Mouse (Mus musculus) hindbrain, embryonic 14.5 days (tissue): ENCODE data around the gene Plekhg2. TPM values are rescaled to one million over a fixed set of nuclear protein-coding genes. Genes with fewer than 3 reads are reported as not detected.

Source experiments
- ATAC-seq: fragments of 200-750 bp; cut with Nextera tagmentation; 2 replicates; pipeline ENCODE4 v1.8.0; 2017; ENCODE audit warnings: moderate number of reproducible peaks, mild to moderate bottlenecking, moderate TSS enrichment, moderate library complexity; ENCODE audit not compliant: low FRiP score
- DNase-seq: peaks from one replicate; pipeline ENCODE4 v3.0.0-alpha.2; 2015; ENCODE audit warnings: low spot score
- H3K27ac ChIP-seq: fragments of 300-500 bp; sonication (generic); 2 replicates; pipeline ENCODE4 v1.5.1; 2014; ENCODE audit warnings: mild to moderate bottlenecking, moderate library complexity
- H3K27me3 ChIP-seq: fragments of 300-500 bp; sonication (generic); 2 replicates; pipeline ENCODE4 v1.6.1; 2014; ENCODE audit warnings: mild to moderate bottlenecking, low read length, mixed read lengths; ENCODE audit not compliant: control insufficient read depth, insufficient read depth
- H3K36me3 ChIP-seq: fragments of 300-500 bp; sonication (generic); replicated peaks from 2 replicates; pipeline ENCODE4 v1.6.1; 2014; ENCODE audit not compliant: control insufficient read depth, insufficient read depth
- H3K4me1 ChIP-seq: fragments of 300-500 bp; sonication (generic); replicated peaks from 2 replicates; pipeline ENCODE4 v1.6.1; 2014; ENCODE audit warnings: antibody characterized with exemption, low read length, mixed read lengths; ENCODE audit not compliant: control insufficient read depth, insufficient read depth
- H3K4me2 ChIP-seq: fragments of 300-500 bp; sonication (generic); replicated peaks from 2 replicates; pipeline ENCODE4 v1.6.1; 2014; ENCODE audit warnings: mild to moderate bottlenecking, moderate library complexity
- H3K4me3 ChIP-seq: fragments of 300-500 bp; sonication (generic); replicated peaks from 2 replicates; pipeline ENCODE4 v1.5.1; 2014; ENCODE audit warnings: mild to moderate bottlenecking, low read length
- H3K9ac ChIP-seq: fragments of 300-500 bp; sonication (generic); 2 replicates; pipeline ENCODE4 v1.6.1; 2014
- H3K9me3 ChIP-seq: fragments of 300-500 bp; sonication (generic); 2 replicates; pipeline ENCODE4 v1.6.1; 2016; ENCODE audit warnings: low read length; ENCODE audit not compliant: control insufficient read depth
- WGBS: fragments of 180-500 bp; shearing (Covaris S2); extraction: QIAGEN DNeasy Blood & Tissue Kit; methylation state at CpG from one replicate; pipeline ENCODE4 v1.1.7; 2014; 5-methylcytosine and 5-hydroxymethylcytosine counted together
- polyA plus RNA-seq: library from polyadenylated mRNA; unstranded; fragments of >200 nt; fragmentation: Nextera tagmentation; extraction: Ambion mirVana; gene quantifications from 2 replicates; pipeline ENCODE4 v1.2.1, GENCODE M21; 2014

Plekhg2 gene
- polyA plus RNA-seq, 1 experiment from 2014 or later: 25.5 TPM

DNA sequence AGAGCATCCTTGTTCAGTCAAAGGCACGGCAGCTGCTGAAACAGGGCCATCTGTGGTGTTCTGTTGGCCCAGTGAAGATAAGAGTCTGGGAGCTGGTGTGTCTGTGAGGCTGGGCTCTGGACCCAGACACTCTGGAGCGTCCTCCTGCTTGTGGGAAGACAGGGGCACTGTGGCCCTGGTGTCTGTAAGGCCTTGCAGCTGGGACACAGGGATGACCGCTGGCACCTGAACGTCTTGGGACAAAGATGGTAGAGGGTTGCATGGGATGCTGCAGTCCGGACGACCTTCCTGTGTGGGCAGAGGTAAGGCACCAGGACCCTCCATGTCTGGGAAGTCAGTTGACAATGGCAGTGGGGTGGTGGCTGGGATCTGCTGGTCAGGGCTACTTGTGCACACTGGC lies 12.1 kb downstream of the Plekhg2 start:
- WGBS: 95% methylated on average over 6 of the region's 6 CpGs
- Histone ChIP-seq H3K27me3 (no peaks in the 10 kb centered on the region), H3K4me3 (no peak overlapping the region), H3K36me3 (peaks cover 53% of the 10 kb centered on the region), H3K4me1 (no peaks in the 10 kb centered on the region), H3K9ac (no peak overlapping the region), H3K27ac (no peak overlapping the region), H3K4me2 (no peak overlapping the region), H3K9me3 (no peaks in the 10 kb centered on the region)
- ATAC-seq (no peak), DNase-seq (no peak)

DNA sequence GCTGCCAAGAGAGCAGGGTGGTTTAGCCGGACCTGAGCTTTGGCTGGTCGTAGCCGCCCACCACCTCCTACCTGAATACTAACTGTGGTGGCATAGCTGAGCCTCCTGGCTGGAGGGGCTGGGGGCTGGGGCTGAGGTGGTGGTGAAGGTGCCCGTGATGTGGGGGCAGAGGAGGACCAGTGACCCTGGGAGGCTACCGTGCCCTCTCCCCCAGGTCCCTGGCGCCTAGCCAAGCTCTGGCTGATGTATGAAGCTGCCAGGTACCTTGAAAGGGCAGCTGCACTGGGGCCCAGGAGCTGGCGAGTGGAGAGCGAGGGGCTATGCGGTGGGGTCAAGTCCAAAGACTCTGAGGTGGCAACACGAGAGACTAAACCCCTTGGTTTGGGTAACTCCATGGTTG lies 12.5 kb downstream of the Plekhg2 start:
- H3K4me2 ChIP-seq: no peak overlapping the region
- no peak overlapping the region for H3K4me3 ChIP-seq
- H3K4me1 ChIP-seq: no peaks in the 10 kb centered on the region
- DNase-seq (no peak), ATAC-seq (no peak)
- no peak overlapping the region for H3K27ac ChIP-seq
- no peak overlapping the region for H3K9ac ChIP-seq
- H3K36me3 ChIP-seq: peaks cover 53% of the 10 kb centered on the region
- WGBS: 94% methylated on average over 10 of the region's 10 CpGs
- no peaks in the 10 kb centered on the region for H3K27me3 ChIP-seq
- H3K9me3 ChIP-seq: no peaks in the 10 kb centered on the region

DNA sequence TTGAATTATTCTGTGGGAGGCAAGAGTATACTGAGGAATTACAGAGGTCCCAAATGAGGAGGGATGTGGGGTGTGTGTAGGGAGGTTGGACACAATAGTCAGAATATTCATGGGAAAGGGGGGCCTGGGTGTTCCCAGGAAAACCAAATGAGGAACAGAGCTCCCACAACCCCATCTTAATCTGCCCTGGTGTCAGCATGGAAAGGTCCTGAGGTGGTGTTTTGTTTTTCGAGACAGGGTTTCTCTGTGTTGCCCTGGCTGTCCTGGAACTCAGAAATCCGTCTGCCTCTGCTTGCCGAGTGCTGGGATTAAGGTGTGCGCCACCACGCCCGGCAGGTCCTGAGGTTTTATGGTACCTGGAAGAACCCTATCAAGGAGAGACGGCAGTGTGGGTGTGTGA lies 14.0 kb downstream of the Plekhg2 start:
- 66% methylated on average over 7 of the region's 7 CpGs for WGBS
- Histone ChIP-seq H3K36me3 (peaks cover 54% of the 10 kb centered on the region), H3K27me3 (no peaks in the 10 kb centered on the region), H3K4me2 (no peak overlapping the region), H3K27ac (0 out of 2 replicates have a peak overlapping the region, but pooled peaks have one; percentile 67), H3K4me3 (no peak overlapping the region), H3K4me1 (no peaks in the 10 kb centered on the region), H3K9me3 (no peaks in the 10 kb centered on the region), H3K9ac (peak overlapping the region; percentile 24; the same call in 1 of the 2 replicates)
- ATAC-seq: no peak
- DNase-seq: no peak

DNA sequence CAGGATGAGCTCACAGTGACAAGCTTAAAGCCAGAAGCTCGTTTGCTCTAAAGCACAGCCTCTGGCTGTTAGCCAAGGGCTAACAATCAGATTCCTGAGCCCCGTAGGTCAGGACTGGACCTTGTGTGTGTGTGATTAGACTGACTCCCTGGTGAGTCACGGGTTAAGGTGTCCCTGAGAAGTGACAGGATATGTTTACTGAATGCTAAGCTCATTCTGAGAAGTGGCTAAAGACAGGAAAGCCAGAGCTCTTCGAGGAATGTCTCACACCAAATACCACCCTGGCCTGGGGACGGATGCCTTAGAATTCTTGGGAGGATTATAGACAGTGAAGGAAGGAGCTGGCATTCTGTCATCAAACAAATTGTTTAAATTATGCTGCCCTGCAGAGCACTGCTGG lies 14.4 kb downstream of the Plekhg2 start:
- Histone ChIP-seq H3K4me2 (no peak overlapping the region), H3K4me3 (no peak overlapping the region), H3K4me1 (no peaks in the 10 kb centered on the region), H3K9me3 (no peaks in the 10 kb centered on the region), H3K9ac (peak overlapping the region; percentile 24; the same call in 1 of the 2 replicates), H3K36me3 (peaks cover 59% of the 10 kb centered on the region), H3K27ac (peak overlapping the region; percentile 67; the same call in 1 of the 2 replicates), H3K27me3 (no peaks in the 10 kb centered on the region)
- ATAC-seq: no peak
- DNase-seq: no peak
- WGBS: 14% methylated on average over 5 of the region's 5 CpGs

DNA sequence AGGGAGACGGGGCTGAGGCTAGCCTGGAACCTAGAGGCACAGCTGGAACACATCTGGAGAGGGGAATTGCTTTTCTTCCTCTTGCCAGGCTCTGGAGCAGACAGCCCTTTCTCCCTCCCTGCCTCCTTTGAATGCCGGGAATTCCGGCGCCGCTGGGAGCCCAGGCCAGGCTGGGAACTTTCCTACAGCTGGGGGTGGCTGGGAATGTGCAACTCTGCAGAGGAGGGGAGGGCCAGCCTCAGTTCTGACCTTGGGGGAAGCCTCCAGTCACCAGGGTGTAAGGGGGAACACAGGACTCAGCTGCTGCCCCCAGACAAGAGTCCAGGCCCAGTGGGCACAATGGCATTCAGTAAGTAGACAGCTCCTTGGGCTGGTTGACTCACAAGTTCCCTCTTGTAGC lies 15.4 kb downstream of the Plekhg2 start:
- ATAC-seq (no peak), DNase-seq (no peak)
- H3K4me2 ChIP-seq: no peak overlapping the region
- 0 out of 2 replicates have a peak overlapping the region, but pooled peaks have one; percentile 67 for H3K27ac ChIP-seq
- H3K27me3 ChIP-seq: no peaks in the 10 kb centered on the region
- peaks cover under 1% of the 10 kb centered on the region for H3K4me1 ChIP-seq
- 1% methylated on average over 5 of the region's 5 CpGs for WGBS
- H3K9me3 ChIP-seq: no peaks in the 10 kb centered on the region
- H3K9ac ChIP-seq: no peak overlapping the region
- peaks cover 59% of the 10 kb centered on the region for H3K36me3 ChIP-seq
- no peak overlapping the region for H3K4me3 ChIP-seq

DNA sequence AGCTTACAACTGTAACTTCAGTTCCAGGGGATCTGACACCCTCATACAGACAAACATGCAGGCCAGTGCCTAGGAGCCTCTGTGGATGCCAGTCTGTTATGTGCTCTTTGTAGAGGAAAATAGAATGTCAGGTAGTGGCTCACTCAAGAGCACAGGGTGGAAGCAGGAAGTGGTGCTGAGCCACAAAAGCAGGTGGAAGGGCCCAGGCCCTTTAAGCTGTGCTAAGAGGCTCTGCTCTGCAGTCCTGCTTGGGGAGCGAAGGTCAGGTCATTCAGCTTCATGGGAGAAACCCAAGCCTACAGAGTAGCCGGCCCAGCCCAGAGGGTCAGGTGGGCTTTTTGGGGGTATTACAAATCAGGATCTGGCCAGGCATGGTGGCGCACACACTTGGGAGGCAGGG lies 17.2 kb downstream of the Plekhg2 start:
- Histone ChIP-seq H3K9ac (no peak overlapping the region), H3K36me3 (peaks cover 48% of the 10 kb centered on the region)

DNA sequence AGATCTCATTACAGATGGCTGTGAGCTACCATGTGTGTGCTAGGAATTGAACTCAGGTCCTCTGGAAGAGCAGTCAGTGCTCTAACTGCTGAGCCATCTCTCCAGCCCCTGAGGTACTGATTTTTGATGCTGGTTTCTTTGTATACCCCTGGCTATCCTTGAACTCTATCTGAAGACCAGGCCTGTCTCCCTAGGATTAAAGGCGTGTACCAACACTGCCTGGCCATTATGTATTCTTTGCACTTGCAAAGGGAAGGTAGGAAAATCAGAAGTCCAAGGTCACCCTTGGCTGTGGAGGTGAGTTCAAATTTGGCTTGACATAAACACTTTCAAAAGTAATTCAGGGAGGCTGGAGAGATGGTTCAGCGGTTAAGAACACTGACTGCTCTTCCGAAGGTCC lies 17.8 kb downstream of the Plekhg2 start:
- H3K27ac ChIP-seq: no peak overlapping the region
- H3K4me1 ChIP-seq: peaks cover 14% of the 10 kb centered on the region
- no peak for DNase-seq
- H3K4me3 ChIP-seq: no peak overlapping the region
- no peaks in the 10 kb centered on the region for H3K27me3 ChIP-seq
- H3K4me2 ChIP-seq: no peak overlapping the region
- H3K36me3 ChIP-seq: peaks cover 41% of the 10 kb centered on the region
- H3K9me3 ChIP-seq: no peaks in the 10 kb centered on the region
- no peak for ATAC-seq
- H3K9ac ChIP-seq: no peak overlapping the region
- WGBS: 89% methylated on average over 3 of the region's 3 CpGs

More for the DNA sequence above, 17.2 kb downstream of the Plekhg2 start:
- peaks cover 9% of the 10 kb centered on the region for H3K4me1 ChIP-seq
- no peak for ATAC-seq
- H3K4me3 ChIP-seq: no peak overlapping the region
- H3K27ac ChIP-seq: no peak overlapping the region
- H3K27me3 ChIP-seq: no peaks in the 10 kb centered on the region
- no peak overlapping the region for H3K4me2 ChIP-seq
- WGBS: 88% methylated on average over 3 of the region's 3 CpGs
- DNase-seq: no peak
- no peaks in the 10 kb centered on the region for H3K9me3 ChIP-seq

DNA sequence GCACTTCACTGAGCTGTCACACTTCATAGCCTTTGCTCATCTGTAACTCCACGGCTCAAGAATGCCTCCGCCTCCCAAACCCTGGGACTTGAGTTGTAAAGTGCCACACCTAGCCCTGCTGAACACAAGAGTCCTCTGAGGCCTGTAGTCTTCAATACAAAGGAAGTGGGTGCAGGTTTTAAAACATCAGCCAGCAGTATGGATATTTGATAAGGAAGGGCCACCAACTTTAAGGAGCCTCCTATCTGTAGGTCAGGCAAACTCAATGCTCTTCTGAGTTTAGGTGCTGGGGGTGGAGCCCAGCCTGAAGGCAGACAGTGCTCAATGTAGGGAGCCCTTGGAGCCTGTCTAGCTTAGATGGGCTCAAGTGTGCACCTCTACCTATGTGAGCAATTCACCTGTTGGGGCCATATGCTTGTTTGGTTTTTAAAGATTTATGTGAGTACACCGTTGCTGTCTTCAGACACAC lies 18.3 kb downstream of the Plekhg2 start:
- DNase-seq (no peak), ATAC-seq (no peak)
- 92% methylated on average over 3 of the region's 3 CpGs for WGBS
- H3K4me1 ChIP-seq: peaks cover 16% of the 10 kb centered on the region
- no peaks in the 10 kb centered on the region for H3K27me3 ChIP-seq
- H3K27ac ChIP-seq: no peak overlapping the region
- no peaks in the 10 kb centered on the region for H3K9me3 ChIP-seq
- no peak overlapping the region for H3K4me2 ChIP-seq
- no peak overlapping the region for H3K4me3 ChIP-seq
- H3K36me3 ChIP-seq: peaks cover 38% of the 10 kb centered on the region
- H3K9ac ChIP-seq: no peak overlapping the region

DNA sequence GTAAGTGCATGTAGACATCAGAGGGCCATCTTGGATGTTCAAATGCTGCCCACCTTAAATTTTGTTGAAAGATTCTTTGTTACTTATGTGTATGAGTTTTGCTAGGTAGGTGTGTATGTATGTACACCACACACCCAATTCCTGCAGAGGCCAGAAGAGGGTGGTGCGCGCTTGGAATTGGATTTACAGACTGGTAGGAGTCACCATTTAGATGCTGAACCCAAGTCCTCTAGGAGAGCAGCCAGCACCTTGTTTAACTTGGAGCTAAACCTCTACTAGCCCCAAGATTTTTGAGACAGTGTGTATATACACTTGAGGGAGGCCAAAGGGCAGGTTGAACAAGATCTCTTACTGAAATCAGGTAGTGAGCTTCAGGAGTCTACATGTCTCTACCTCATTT lies 19.1 kb downstream of the Plekhg2 start:
- Histone ChIP-seq H3K9me3 (no peaks in the 10 kb centered on the region), H3K4me3 (no peak overlapping the region), H3K27ac (no peak overlapping the region), H3K36me3 (peaks cover 38% of the 10 kb centered on the region), H3K4me2 (no peak overlapping the region), H3K9ac (no peak overlapping the region), H3K4me1 (peaks cover 16% of the 10 kb centered on the region), H3K27me3 (no peaks in the 10 kb centered on the region)
- DNase-seq: no peak
- ATAC-seq: no peak
- WGBS: 91% methylated on average over 2 of the region's 2 CpGs

DNA sequence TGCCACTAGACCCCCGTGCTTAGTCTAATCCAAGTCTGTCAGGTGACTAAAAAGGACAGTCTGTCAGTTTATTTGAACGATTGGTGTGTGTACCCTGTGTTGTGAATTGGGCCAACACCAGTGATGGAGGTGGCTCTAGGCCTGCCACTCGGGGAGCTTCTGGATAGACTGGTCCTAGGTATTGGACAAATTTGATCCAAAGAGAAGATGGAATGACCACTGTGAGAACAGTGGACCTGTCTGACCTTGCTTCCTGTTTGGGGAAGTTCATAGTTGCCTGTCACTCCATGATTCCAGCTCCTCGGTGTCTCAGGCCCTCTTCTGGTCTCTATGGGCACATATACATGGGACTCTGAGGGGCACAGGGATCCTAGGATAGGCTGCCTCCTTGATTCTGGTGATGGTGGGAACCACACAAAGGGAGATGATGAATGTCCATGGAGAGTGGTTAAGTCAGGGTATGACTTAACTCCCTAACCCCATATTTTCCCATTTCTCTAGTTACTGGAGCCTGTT lies 20.7 kb downstream of the Plekhg2 start:
- Histone ChIP-seq H3K4me3 (peak overlapping the region; percentile 86), H3K4me1 (peaks cover 16% of the 10 kb centered on the region), H3K36me3 (peaks cover 38% of the 10 kb centered on the region), H3K9me3 (no peaks in the 10 kb centered on the region), H3K4me2 (peak overlapping the region; percentile 88), H3K9ac (peak overlapping the region; percentile 97), H3K27ac (no peak overlapping the region), H3K27me3 (no peaks in the 10 kb centered on the region)
- DNase-seq: no peak
- WGBS: 37% methylated on average over 4 of the region's 4 CpGs
- ATAC-seq: no peak
